Mouse (Mus musculus): ENCODE measurements around the gene Mvd. TPM values are rescaled to one million over a fixed set of nuclear protein-coding genes. Genes with fewer than 3 reads are reported as not detected.

Mvd gene
- polyA plus RNA-seq, 1 experiment from 2014 or later = 31.2 TPM

DNA sequence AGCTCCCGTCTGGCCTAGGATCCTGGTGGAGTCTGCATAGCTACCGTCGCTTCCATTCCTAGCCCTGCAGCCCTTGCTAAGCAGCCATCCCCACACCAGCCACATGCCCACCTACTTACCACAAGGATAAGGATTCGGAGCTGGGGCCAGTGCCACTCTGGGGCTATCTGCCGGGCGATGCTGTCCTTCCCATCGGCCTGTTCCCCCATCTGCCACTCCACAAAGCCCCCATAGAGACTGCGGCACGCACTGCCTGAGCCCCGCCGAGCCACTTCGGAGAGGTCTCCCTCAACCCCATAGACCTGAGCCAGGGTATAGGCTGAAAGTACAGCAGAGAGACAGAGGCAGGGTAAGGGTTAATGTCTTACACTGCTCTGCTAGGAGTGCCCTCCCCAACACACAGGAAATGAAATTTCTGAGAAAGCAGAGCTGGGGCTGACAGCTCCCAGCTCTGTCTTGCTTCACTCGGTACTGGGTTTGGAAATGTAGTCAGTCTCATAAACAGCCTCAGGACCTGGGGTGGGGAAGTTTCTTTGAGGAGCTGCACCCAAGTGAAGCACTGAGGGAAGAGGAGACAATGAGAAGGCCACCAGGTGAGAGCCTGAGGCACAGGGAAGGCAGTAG is 5.4 kb downstream of the Mvd start:
- DNase-seq (ENCODE audit: low spot score) = peak; percentile 71
- Histone ChIP-seq H3K36me3 (ENCODE audit: insufficient read depth, low read length) (0 out of 2 replicates have a peak, but pooled peaks cover 9% of the 10 kb centered on the region), H3K9me3 (replicated peaks; ENCODE audit: low read length) (no peaks in the 10 kb centered on the region), H3K27ac (peak overlapping the region; percentile 64; the same call in 1 of the 2 replicates), H3K27me3 (ENCODE audit: insufficient read depth, low read length) (no peaks in the 10 kb centered on the region), H3K9ac (ENCODE audit: low read depth, low read length) (0 out of 2 replicates have a peak overlapping the region, but pooled peaks have one; percentile 27), H3K4me1 (replicated peaks; ENCODE audit: insufficient read depth, low read length) (peaks cover 12% of the 10 kb centered on the region; the same call in 1 of the 2 replicates), H3K4me3 (replicated peaks; ENCODE audit: low read depth, low read length) (no peak overlapping the region), H3K4me2 (ENCODE audit: low read length) (peak overlapping the region; percentile 30; the same call in 1 of the 2 replicates)
- TF ChIP-seq CTCF (IDR thresholded peaks at IDR 0.05; ENCODE audit: low read depth) = no peak
- WGBS = 84% methylated on average over 13 of the region's 13 CpGs
- no peak for ATAC-seq (replicated peaks; ENCODE audit: low FRiP score, low read depth)

DNA sequence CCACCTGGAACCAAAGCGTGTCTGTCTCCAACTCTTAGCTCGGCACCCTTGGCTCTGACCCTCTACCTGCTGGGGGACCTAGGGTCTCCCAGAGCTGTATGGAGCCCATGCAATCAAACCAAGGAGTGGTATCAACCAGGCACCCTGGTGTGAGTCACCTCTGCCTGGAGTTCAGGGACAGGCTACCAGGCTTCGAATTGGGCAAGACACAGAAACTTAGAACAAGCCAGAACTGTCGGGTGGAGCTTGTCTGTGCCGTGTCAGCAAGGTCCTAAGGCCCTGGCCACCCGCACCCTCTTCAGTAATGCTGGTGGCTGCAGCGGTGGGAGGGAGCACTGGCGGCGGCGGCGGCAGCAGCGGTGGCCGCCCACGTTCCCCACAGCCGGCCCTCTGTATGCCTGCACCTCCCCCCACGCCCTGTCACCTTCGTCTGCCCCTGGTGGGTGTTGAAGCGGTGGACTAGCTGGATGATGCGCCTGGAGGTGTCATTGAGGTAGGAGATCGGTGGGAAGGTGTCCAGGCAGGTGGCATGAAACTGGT is 6.6 kb downstream of the Mvd start:
- H3K4me2 ChIP-seq (ENCODE audit: low read length) = no peak overlapping the region
- no peak overlapping the region for H3K4me3 ChIP-seq (replicated peaks; ENCODE audit: low read depth, low read length)
- peaks cover 14% of the 10 kb centered on the region for H3K4me1 ChIP-seq (replicated peaks; ENCODE audit: insufficient read depth, low read length)
- H3K9ac ChIP-seq (ENCODE audit: low read depth, low read length) = no peak overlapping the region
- 0 out of 2 replicates have a peak, but pooled peaks cover 9% of the 10 kb centered on the region for H3K36me3 ChIP-seq (ENCODE audit: insufficient read depth, low read length)
- ATAC-seq (replicated peaks; ENCODE audit: low FRiP score, low read depth) (no peak), DNase-seq (ENCODE audit: low spot score) (no peak)
- no peak for TF ChIP-seq CTCF (IDR thresholded peaks at IDR 0.05; ENCODE audit: low read depth)
- H3K27me3 ChIP-seq (ENCODE audit: insufficient read depth, low read length) = no peaks in the 10 kb centered on the region
- H3K9me3 ChIP-seq (replicated peaks; ENCODE audit: low read length) = no peaks in the 10 kb centered on the region
- no peak overlapping the region for H3K27ac ChIP-seq
- WGBS = 73% methylated on average over 20 of the region's 20 CpGs

DNA sequence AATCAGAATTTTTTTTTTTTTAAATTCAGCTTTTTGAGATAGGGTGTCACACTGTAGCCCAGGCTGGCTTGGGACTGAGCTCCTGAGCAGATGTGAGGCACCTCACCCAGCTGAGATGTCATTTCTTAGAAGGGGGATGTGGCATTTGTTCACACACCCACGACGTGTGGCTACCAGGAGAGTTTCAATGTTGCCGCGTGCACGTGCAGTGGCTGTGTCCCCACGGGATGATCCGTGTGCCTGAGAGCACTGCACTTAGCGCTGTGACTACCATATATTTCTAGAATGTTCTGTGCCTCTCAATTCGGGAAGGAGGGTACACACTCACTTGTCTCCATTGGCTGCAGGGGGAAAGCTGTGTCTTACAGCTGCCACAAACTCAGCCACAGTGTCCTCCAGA is 7.1 kb downstream of the Mvd start:
- ATAC-seq (replicated peaks; ENCODE audit: low FRiP score, low read depth) = no peak
- Histone ChIP-seq H3K4me1 (replicated peaks; ENCODE audit: insufficient read depth, low read length) (peaks cover 19% of the 10 kb centered on the region), H3K36me3 (ENCODE audit: insufficient read depth, low read length) (0 out of 2 replicates have a peak, but pooled peaks cover 9% of the 10 kb centered on the region), H3K4me2 (ENCODE audit: low read length) (no peak overlapping the region), H3K27me3 (ENCODE audit: insufficient read depth, low read length) (no peaks in the 10 kb centered on the region), H3K9ac (ENCODE audit: low read depth, low read length) (no peak overlapping the region), H3K4me3 (replicated peaks; ENCODE audit: low read depth, low read length) (no peak overlapping the region), H3K9me3 (replicated peaks; ENCODE audit: low read length) (no peaks in the 10 kb centered on the region), H3K27ac (no peak overlapping the region)
- WGBS = 94% methylated on average over 9 of the region's 9 CpGs
- DNase-seq (ENCODE audit: low spot score) = no peak
- TF ChIP-seq CTCF (IDR thresholded peaks at IDR 0.05; ENCODE audit: low read depth) = no peak

DNA sequence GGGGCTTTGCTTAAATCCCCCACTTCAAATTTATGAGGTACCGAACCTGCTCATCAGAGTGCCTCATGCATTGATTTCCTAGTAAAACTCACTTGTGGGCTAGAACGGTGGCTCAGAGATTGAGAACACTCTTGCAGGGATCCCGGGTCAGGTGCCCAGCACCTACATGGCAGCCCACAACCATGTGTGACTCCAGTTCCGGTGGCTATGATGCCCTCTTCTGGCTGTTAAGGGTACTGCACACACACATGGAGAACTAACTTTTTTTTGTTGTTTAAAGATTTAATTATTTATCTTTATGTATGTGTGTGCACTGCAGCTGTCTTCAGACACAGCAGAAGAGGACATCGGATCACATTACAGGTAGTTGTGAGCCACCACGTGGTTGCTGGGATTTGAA is 7.8 kb downstream of the Mvd start:
- no peak for ATAC-seq (replicated peaks; ENCODE audit: low FRiP score, low read depth)
- H3K4me2 ChIP-seq (ENCODE audit: low read length) = no peak overlapping the region
- no peak for DNase-seq (ENCODE audit: low spot score)
- 0 out of 2 replicates have a peak, but pooled peaks cover 9% of the 10 kb centered on the region for H3K36me3 ChIP-seq (ENCODE audit: insufficient read depth, low read length)
- H3K9me3 ChIP-seq (replicated peaks; ENCODE audit: low read length) = no peaks in the 10 kb centered on the region
- TF ChIP-seq CTCF (IDR thresholded peaks at IDR 0.05; ENCODE audit: low read depth) = peak; percentile 59
- peaks cover 23% of the 10 kb centered on the region for H3K4me1 ChIP-seq (replicated peaks; ENCODE audit: insufficient read depth, low read length)
- H3K4me3 ChIP-seq (replicated peaks; ENCODE audit: low read depth, low read length) = no peak overlapping the region
- WGBS = 93% methylated on average over 6 of the region's 6 CpGs
- H3K27me3 ChIP-seq (ENCODE audit: insufficient read depth, low read length) = no peaks in the 10 kb centered on the region
- H3K27ac ChIP-seq = no peak overlapping the region
- no peak overlapping the region for H3K9ac ChIP-seq (ENCODE audit: low read depth, low read length)

DNA sequence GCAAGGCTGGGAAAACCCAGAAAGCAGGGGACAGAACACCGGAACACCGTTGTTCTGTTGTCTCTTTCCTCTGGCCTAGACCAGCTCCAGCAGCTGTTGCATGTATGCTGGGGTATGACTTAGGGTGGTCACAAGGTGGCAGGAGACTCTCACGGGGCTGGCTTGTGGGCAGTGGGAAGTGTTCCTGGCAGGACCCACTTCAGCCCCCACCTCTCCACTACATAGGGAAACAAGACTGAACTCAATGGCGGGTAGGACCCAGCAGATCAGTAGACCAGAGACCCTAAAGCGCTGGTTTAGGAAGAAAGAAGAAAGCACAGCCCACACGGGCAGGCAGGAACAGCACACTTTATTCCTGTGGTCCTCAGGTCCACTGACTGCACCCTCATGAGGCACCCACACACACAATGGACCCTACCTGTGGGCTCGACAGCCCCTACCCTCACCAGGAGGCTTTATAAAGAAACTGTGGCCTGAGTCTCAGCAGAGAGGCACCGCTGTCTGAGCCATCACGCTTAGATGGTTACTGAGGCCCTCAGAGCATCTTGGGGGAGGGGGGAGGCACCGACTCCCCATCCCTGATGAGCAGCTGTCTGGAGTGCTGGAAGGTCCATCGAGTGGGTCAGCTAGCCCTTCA is 9.8 kb downstream of the Mvd start:
- H3K4me1 ChIP-seq (replicated peaks; ENCODE audit: insufficient read depth, low read length) = peaks cover 27% of the 10 kb centered on the region
- peak; percentile 16 for ATAC-seq (replicated peaks; ENCODE audit: low FRiP score, low read depth)
- peak; percentile 62 for TF ChIP-seq CTCF (IDR thresholded peaks at IDR 0.05; ENCODE audit: low read depth)
- peak overlapping the region; percentile 78; the same call in 1 of the 2 replicates for H3K27ac ChIP-seq
- H3K36me3 ChIP-seq (ENCODE audit: insufficient read depth, low read length) = 0 out of 2 replicates have a peak, but pooled peaks cover 9% of the 10 kb centered on the region
- peak; percentile 22 for DNase-seq (ENCODE audit: low spot score)
- no peak overlapping the region for H3K4me3 ChIP-seq (replicated peaks; ENCODE audit: low read depth, low read length)
- peak overlapping the region; percentile 84 for H3K4me2 ChIP-seq (ENCODE audit: low read length)
- H3K27me3 ChIP-seq (ENCODE audit: insufficient read depth, low read length) = no peaks in the 10 kb centered on the region
- 60% methylated on average over 11 of the region's 11 CpGs for WGBS
- H3K9me3 ChIP-seq (replicated peaks; ENCODE audit: low read length) = no peaks in the 10 kb centered on the region
- H3K9ac ChIP-seq (ENCODE audit: low read depth, low read length) = peak overlapping the region; percentile 73; the same call in 1 of the 2 replicates

DNA sequence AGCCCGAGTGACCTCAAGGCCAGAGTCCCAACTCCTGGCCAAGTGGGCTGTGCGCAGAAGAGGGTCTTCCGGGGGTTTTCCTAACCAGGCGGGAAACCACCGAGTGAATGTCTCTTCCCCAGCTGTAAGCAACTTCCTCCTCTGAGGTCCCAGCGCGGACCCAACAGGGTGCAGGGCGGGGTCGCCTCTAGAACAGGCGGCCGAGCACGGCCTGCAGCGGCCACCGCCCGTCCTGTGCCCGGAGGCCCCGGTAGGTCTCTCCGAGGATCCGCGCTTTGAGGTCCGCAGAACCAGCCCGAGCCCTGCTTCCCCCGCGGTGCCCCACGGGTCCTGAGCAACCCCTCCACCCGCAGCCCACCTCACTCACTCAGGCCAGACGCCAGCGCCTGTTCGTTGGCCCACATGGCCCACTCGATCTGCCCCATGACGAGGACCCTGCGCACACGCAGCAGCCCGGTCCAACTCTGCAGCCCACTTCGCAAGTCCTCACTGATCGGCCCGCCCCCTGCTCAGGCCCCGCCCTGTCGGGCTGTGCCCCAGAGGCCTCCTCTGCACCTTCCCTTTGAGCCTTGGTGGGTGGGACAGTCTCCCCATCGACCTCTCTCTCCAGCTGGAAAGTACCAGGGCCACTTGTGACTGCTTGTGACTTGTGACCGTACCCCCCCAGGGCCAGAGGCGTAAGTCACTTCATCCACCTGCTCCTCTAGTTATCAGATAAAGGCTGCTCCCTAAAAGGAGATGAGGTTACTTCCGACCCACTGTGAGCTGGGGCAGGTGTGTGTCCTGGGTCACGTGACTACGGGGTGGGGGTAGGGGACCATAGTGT is 10.6 kb downstream of the Mvd start, which contains the start of gene Cyba:
Gene Cyba (minus strand): TSS at position 488 of the 826 bp plus-strand sequence.
- Histone ChIP-seq H3K4me1 (replicated peaks; ENCODE audit: insufficient read depth, low read length) (peaks cover 23% of the 10 kb centered on the region), H3K9me3 (replicated peaks; ENCODE audit: low read length) (no peaks in the 10 kb centered on the region), H3K27me3 (ENCODE audit: insufficient read depth, low read length) (no peaks in the 10 kb centered on the region)

More for the DNA sequence above, 10.6 kb downstream of the Mvd start, which contains the start of gene Cyba:
- Histone ChIP-seq H3K4me2 (ENCODE audit: low read length) (peak within 1 kb of the TSS; percentile 84), H3K36me3 (ENCODE audit: insufficient read depth, low read length) (0 out of 2 replicates have a peak, but pooled peaks cover 9% of the 10 kb centered on the region), H3K27ac (peak within 1 kb of the TSS; percentile 78), H3K4me3 (replicated peaks; ENCODE audit: low read depth, low read length) (peak within 1 kb of the TSS; percentile 55), H3K9ac (ENCODE audit: low read depth, low read length) (peak within 1 kb of the TSS; percentile 73)
- no peak for TF ChIP-seq CTCF (IDR thresholded peaks at IDR 0.05; ENCODE audit: low read depth)
- peak; percentile 83 for ATAC-seq (replicated peaks; ENCODE audit: low FRiP score, low read depth)
- 4% methylated on average over 44 of the region's 45 CpGs for WGBS
- peak; percentile 79 for DNase-seq (ENCODE audit: low spot score)
